Comparison of ENCODE assay signal across 14 mouse cellular contexts in genomic region chr8:87311282-87311681, GRCm38 (mm10).
DNase-seq lines count a peak whose midpoint lies in the region; ATAC-seq lines count a peak whose summit lies in the region.
"Had no signal": no experiment of that assay in that cellular context is flagged by ENCODE, and none has a peak within 500 bp of the region (broad histone marks: within the 10 kb centered on the region; RNA-seq: fewer than 3 reads in every experiment).

No protein-coding gene starts in this region.

- no peaks in the 10 kb centered on the region for H3K4me1 ChIP-seq in embryonic facial prominence, embryonic 14.5 days (ENCODE audit: control insufficient read depth, insufficient read depth, low read length)
- H3K4me1 ChIP-seq in embryonic facial prominence, embryonic 10.5 days, result peaks cover 4% of the 10 kb centered on the region; the same call in 1 of the 2 replicates
- no peaks in the 10 kb centered on the region; the same call in 1 of the 2 replicates for H3K4me1 ChIP-seq in forebrain, embryonic 16.5 days (replicated peaks; ENCODE audit: control insufficient read depth, insufficient read depth, low read length)
- H3K4me1 ChIP-seq: forebrain, embryonic 15.5 days had no signal

- no peak overlapping the region for H3K4me2 ChIP-seq in embryonic facial prominence, embryonic 14.5 days (ENCODE audit: low read depth, low read length)
- no peak overlapping the region for H3K4me2 ChIP-seq in forebrain, embryonic 16.5 days (ENCODE audit: low read length)
- H3K4me2 ChIP-seq: forebrain, embryonic 15.5 days; neural tube, embryonic 13.5 days had no signal

- intact Hi-C loops in left cerebral cortex, postnatal 4 days (cut with DNase I), result no loop called here

- no peak overlapping the region for H3K4me3 ChIP-seq in embryonic facial prominence, embryonic 14.5 days (ENCODE audit: low read depth, low read length)
- H3K4me3 ChIP-seq in embryonic facial prominence, embryonic 10.5 days, result no peak overlapping the region
- H3K4me3 ChIP-seq in forebrain, embryonic 16.5 days (replicated peaks; ENCODE audit: low read length), result no peak overlapping the region
- H3K4me3 ChIP-seq: forebrain, embryonic 15.5 days; neural tube, embryonic 13.5 days had no signal

- H3K9ac ChIP-seq in embryonic facial prominence, embryonic 14.5 days (ENCODE audit: low read depth, low read length), result no peak overlapping the region
- no peak overlapping the region for H3K9ac ChIP-seq in forebrain, embryonic 16.5 days (replicated peaks; ENCODE audit: low read depth, low read length)
- H3K9ac ChIP-seq: forebrain, embryonic 15.5 days; neural tube, embryonic 13.5 days had no signal

- no peaks in the 10 kb centered on the region for H3K27me3 ChIP-seq in embryonic facial prominence, embryonic 14.5 days (replicated peaks; ENCODE audit: control insufficient read depth, insufficient read depth, low read length)
- H3K27me3 ChIP-seq in embryonic facial prominence, embryonic 10.5 days (replicated peaks; ENCODE audit: low read depth, poor library complexity, severe bottlenecking), result no peaks in the 10 kb centered on the region
- H3K27me3 ChIP-seq in forebrain, embryonic 16.5 days (replicated peaks; ENCODE audit: control insufficient read depth, insufficient read depth, low read length), result no peaks in the 10 kb centered on the region
- H3K27me3 ChIP-seq: forebrain, embryonic 15.5 days; neural tube, embryonic 13.5 days had no signal

- no peak overlapping the region for H3K27ac ChIP-seq in embryonic facial prominence, embryonic 14.5 days (replicated peaks; ENCODE audit: low read depth, low read length)
- H3K27ac ChIP-seq in embryonic facial prominence, embryonic 10.5 days (replicated peaks), result no peak overlapping the region
- H3K27ac ChIP-seq in forebrain, embryonic 16.5 days (ENCODE audit: low read length), result no peak overlapping the region
- H3K27ac ChIP-seq: forebrain, embryonic 15.5 days; neural tube, embryonic 13.5 days had no signal

- no peaks in the 10 kb centered on the region for H3K36me3 ChIP-seq in embryonic facial prominence, embryonic 14.5 days (ENCODE audit: control insufficient read depth, insufficient read depth, low read length)
- no peaks in the 10 kb centered on the region for H3K36me3 ChIP-seq in embryonic facial prominence, embryonic 10.5 days (replicated peaks)
- H3K36me3 ChIP-seq in forebrain, embryonic 16.5 days (ENCODE audit: control insufficient read depth, insufficient read depth), result no peaks in the 10 kb centered on the region
- H3K36me3 ChIP-seq: forebrain, embryonic 15.5 days; neural tube, embryonic 13.5 days had no signal

- no peaks in the 10 kb centered on the region for H3K9me3 ChIP-seq in embryonic facial prominence, embryonic 14.5 days (ENCODE audit: control insufficient read depth, low read length)
- H3K9me3 ChIP-seq in embryonic facial prominence, embryonic 10.5 days, result no peaks in the 10 kb centered on the region
- H3K9me3 ChIP-seq in forebrain, embryonic 16.5 days (ENCODE audit: control insufficient read depth, low read length), result no peaks in the 10 kb centered on the region
- H3K9me3 ChIP-seq: forebrain, embryonic 15.5 days; neural tube, embryonic 13.5 days had no signal

- peak; percentile 36 for DNase-seq in embryonic facial prominence, embryonic 14.5 days (ENCODE audit: low spot score)
- no peak for DNase-seq in embryonic facial prominence, embryonic 10.5 days (ENCODE audit: low spot score)
- DNase-seq in left cerebral cortex, postnatal 4 days, result peak; percentile 88
- no peak for DNase-seq in left cerebral cortex, adult 11 months (ENCODE audit: low spot score)
- peak; percentile 22 for DNase-seq in right cerebral cortex, postnatal 4 days
- no peak for DNase-seq in right cerebral cortex, adult 18-20 months
- DNase-seq: heart, adult 18-20 months; kidney, adult 18-20 months; liver had no signal

- ATAC-seq in embryonic facial prominence, embryonic 14.5 days (ENCODE audit: low read depth), result no peak
- no peak for ATAC-seq in forebrain, embryonic 16.5 days
- ATAC-seq: activated CD4-positive, CD25-positive, alpha-beta regulatory T cell, adult 4 months; forebrain, embryonic 15.5 days; midbrain, embryonic 16.5 days had no signal

- 63% methylated on average over 7 of the region's 7 CpGs for WGBS in embryonic facial prominence, embryonic 14.5 days
- 89% methylated on average over 7 of the region's 7 CpGs for WGBS in embryonic facial prominence, embryonic 10.5 days
- 43% methylated on average over 7 of the region's 7 CpGs for WGBS in forebrain, embryonic 16.5 days

Comparison
In these comparisons a context has a peak if more than half of its experiments do, and no peak if none do; other contexts are left out.
1. DNase-seq: peak in embryonic facial prominence, embryonic 14.5 days (single experiment), left cerebral cortex, postnatal 4 days (single experiment) and right cerebral cortex, postnatal 4 days (single experiment); none in embryonic facial prominence, embryonic 10.5 days (single experiment), left cerebral cortex, adult 11 months (single experiment) and right cerebral cortex, adult 18-20 months (single experiment).